Mouse (Mus musculus) olfactory bulb, adult 2 months (tissue): Measurements from ENCODE around the gene Fam102a. TPM values are rescaled to one million over a fixed set of nuclear protein-coding genes. Genes with fewer than 3 reads are reported as not detected.
A peak's percentile ranks its signal among the peaks of the same experiment; 100 is the strongest.

ENCODE experiments used
- H3K27ac ChIP-seq: fragments of 200-500 bp; 2 replicates; pipeline ENCODE4 v1.5.1; 2012; ENCODE audit warnings: low read depth, low read length; ENCODE audit not compliant: insufficient read depth
- H3K4me1 ChIP-seq: fragments of 200-500 bp; 2 replicates; pipeline ENCODE4 v1.6.1; 2012; ENCODE audit warnings: low read length; ENCODE audit not compliant: control insufficient read depth, insufficient read depth
- H3K4me3 ChIP-seq: fragments of 200-500 bp; 2 replicates; pipeline ENCODE4 v1.5.1; 2012; ENCODE audit warnings: mild to moderate bottlenecking, low read depth, low read length, moderate library complexity; ENCODE audit not compliant: insufficient read depth
- CTCF ChIP-seq: fragments of 200-500 bp; IDR thresholded peaks from 2 replicates; pipeline ENCODE4 v1.5.1; 2012; ENCODE audit warnings: low read depth, mild to moderate bottlenecking, low read length, moderate library complexity; ENCODE audit not compliant: insufficient read depth
- POLR2A ChIP-seq: fragments of 200-500 bp; IDR thresholded peaks from 2 replicates; pipeline ENCODE4 v1.6.1; 2012; ENCODE audit warnings: mild to moderate bottlenecking, low read depth, low read length, moderate library complexity; ENCODE audit not compliant: insufficient read depth
- WGBS: fragments of 180-500 bp; shearing (Covaris S2); methylation state at CpG from one replicate; pipeline ENCODE4 v1.1.7; 2018; 5-methylcytosine and 5-hydroxymethylcytosine counted together
- polyA plus RNA-seq: library from polyadenylated mRNA; stranded (reverse); fragments of >200 nt; gene quantifications from 2 replicates; pipeline ENCODE4 v1.2.4, GENCODE M21; 2012; ENCODE audit warnings: low replicate concordance; ENCODE audit not compliant: missing spikeins, insufficient read depth, insufficient read length

The Fam102a gene
- polyA plus RNA-seq, 1 experiment: not detected

DNA sequence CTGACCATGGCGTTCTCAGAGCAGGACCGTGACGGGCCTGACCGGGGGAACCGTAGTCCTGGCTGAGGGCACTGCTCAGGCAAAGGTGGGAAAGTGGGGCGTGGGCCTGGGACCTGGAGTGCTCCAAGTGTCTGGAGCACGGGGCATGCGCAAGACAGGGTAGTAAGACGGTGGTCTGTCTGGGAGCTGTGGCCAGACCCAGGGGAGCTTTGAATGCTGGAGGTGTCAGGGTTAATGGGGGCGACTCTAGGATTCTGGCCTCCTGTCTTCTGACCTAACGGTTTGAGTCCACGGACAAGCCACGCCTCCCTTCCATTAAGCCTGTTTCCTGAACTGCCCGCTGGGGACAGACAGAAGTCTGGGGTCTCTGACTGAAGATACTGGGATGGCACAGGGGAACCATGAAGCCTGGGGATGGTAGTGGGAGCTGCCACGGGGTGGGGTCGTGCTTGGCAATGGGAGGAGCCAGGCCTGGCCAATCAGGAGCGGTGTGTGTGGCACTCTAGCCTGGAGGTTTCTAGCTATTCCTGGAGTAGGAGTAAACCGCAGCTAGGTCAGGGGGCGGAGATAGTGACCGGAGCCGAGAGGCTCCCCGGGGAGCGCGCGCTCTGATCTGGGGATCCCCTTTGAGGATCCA is 73.1 kb downstream of the Fam102a start:
- 14% methylated on average over 25 of the region's 25 CpGs for WGBS
- peaks cover 24% of the 10 kb centered on the region for H3K4me1 ChIP-seq
- no peak overlapping the region for H3K27ac ChIP-seq
- TF ChIP-seq CTCF (no peak), POLR2A (no peak)
- H3K4me3 ChIP-seq: peak overlapping the region; percentile 93

DNA sequence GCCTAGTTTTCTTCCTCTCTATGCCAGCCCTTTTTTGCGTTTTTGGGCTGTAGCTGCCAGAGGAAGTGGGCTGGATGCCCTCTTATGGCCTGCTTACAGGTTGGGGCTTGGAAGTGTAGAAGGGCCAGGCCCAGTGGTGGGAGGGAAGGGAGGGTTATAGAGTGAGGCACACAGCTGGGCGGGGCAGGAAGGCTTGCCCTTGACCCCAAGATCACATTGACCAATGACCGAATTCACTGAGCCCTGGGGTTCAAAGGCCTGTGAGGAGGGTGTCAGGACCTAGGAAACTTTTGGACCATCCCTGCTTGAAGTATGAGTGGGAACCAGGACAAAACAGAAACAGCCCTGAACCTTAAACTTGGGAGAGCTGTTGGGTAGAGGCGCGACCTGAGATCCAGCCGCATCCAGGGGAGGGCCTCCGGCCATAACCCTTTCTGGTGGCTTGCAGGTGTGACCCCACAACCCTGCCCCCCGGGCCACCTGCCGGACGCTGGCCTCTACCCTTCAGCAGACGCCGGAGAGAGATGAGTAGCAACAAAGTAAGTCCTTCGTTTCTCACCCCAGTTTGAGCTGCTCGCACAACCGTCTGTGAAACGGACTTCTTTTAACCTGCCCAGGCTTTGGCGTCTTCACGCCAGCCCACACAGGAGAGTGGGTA is 73.8 kb downstream of the Fam102a start:
- H3K4me1 ChIP-seq: peaks cover 24% of the 10 kb centered on the region
- no peak overlapping the region for H3K27ac ChIP-seq
- 65% methylated on average over 18 of the region's 18 CpGs for whole genome bisulfite sequencing
- TF ChIP-seq POLR2A: no peak
- TF ChIP-seq CTCF: no peak
- H3K4me3 ChIP-seq: peak overlapping the region; percentile 93

DNA sequence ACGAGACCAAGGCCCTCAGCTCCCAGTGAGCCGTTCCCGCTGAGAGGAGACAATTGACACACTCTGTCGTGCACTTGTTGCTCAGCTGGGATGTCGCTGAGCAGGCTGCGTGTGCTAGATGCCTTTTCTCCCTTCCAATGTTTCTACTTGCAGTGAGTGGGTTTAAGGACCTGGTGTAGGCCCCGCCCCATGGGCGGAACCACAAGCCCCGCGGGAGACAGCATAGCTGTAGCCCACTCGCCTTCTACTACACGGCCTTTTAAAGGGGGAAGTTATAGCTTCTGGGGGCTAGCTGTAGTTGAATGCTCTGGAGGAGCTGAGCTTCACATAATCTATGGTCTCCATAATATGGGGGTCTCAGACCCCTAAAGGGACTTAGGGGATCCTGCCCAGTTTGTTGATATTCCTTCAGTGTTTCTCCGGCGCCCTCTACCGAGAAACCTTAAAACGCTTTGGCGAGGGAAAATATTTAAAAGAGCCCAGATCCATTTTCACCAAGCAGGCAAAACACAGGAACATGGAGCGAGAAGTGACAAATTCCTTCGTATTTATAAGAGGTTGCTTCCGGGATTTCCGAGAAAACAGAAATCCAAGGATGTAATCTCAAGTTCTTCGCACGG is 75.6 kb downstream of the Fam102a start:
- H3K4me1 ChIP-seq: peaks cover 24% of the 10 kb centered on the region
- TF ChIP-seq CTCF (peak; percentile 26; the same call in 1 of the 2 replicates), POLR2A (no peak)
- no peak overlapping the region for H3K27ac ChIP-seq
- no peak overlapping the region for H3K4me3 ChIP-seq
- WGBS: 10% methylated on average over 23 of the region's 23 CpGs

DNA sequence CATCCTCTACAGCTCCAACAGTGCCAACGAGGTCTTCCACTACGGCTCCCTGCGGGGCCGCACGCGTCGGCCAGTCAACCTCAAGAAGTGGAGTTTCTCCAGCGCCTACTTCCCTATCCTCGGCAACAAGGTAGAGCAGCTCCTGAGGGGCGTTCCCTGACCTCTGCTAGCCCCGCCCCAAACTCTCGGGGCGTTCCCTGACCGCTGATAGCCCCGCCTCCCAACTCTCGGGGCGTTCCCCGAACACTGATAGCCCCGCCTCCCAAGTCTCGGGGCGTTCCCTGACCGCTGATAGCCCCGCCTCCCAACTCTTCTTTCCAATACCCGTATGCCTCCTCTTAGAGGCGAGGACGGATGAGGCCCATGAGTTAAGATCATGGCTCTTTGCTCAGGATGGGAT is 77.1 kb downstream of the Fam102a start:
- Histone ChIP-seq H3K4me3 (no peak overlapping the region), H3K27ac (no peak overlapping the region), H3K4me1 (peaks cover 24% of the 10 kb centered on the region)
- WGBS: 76% methylated on average over 26 of the region's 26 CpGs
- TF ChIP-seq POLR2A: no peak
- TF ChIP-seq CTCF: no peak

DNA sequence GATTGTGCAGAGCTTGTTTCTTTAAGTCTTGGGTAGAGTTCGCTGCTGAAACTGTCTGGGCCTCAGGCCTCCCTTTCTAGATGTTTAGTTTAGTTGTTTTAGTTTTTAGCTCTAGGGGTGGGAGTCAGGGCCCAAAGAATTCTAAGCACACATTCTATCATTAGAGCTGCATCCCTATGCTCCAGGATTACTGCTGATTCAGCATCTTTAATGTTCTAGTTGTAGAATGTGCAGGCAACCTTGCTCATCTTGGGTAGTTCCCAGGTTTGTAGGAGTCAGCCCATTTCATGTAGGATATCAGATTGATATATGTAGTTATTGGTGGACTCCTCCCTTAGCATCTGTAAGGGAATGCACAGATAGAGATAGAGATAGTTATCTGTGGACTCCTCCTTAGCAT is 82.0 kb downstream of the Fam102a start:
- H3K27ac ChIP-seq: no peak overlapping the region
- no peak overlapping the region for H3K4me3 ChIP-seq
- peaks cover 15% of the 10 kb centered on the region; the same call in 1 of the 2 replicates for H3K4me1 ChIP-seq
- TF ChIP-seq POLR2A (no peak), CTCF (no peak)
- WGBS: 98% methylated on average over 1 of the region's 1 CpGs

DNA sequence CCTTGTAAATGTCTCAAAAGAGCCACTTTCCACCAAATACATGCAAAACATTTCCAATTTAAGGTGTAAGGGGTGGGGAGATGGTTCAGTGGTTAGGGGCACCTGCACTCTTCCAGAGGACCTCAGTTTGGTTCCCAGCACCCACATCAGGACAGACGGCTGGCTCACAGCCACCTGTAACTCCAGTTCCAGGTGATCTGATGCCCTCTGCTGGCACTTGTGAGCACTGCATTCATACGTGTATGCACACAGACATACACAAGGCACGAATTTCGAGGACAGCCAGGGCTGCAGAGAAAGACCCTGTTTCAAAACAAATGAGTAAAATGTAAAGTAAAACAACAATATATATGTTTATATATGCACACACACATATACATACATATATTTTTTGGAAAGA is 82.5 kb downstream of the Fam102a start:
- 90% methylated on average over 4 of the region's 4 CpGs for WGBS
- no peak overlapping the region for H3K27ac ChIP-seq
- TF ChIP-seq CTCF (no peak), POLR2A (no peak)

DNA sequence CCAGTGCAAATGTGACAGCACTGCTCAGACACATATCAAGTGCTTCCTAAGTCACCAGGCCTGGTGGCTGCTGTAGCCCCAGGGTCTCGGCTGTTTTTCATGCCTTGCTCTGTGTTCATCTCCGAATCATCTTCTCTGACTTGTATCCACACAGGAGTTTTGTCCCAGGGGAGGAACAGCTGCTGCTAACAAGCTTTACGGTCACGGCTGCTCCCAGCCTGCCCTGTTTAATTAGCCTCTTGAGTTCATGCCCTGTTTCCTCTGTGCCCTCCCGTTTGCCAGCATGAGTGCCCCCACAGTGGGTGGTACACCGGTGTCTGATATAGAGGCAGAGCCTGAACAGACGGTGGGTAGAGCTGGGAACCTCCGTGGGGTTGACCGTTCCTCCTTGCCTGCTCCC is 82.9 kb downstream of the Fam102a start:
- H3K27ac ChIP-seq: no peak overlapping the region
- H3K4me3 ChIP-seq: no peak overlapping the region
- TF ChIP-seq CTCF (no peak), POLR2A (no peak)
- peaks cover 15% of the 10 kb centered on the region; the same call in 1 of the 2 replicates for H3K4me1 ChIP-seq
- 66% methylated on average over 9 of the region's 9 CpGs for WGBS

More for the DNA sequence above, 82.5 kb downstream of the Fam102a start:
- Histone ChIP-seq H3K4me3 (no peak overlapping the region), H3K4me1 (peaks cover 15% of the 10 kb centered on the region; the same call in 1 of the 2 replicates)

Other genes with a start within 250 kb of the Fam102a start
- 105 TPM in 1 of 2 replicates, not detected in the other for gene Golga2, start 247.9 kb upstream of the Fam102a start, polyA plus RNA-seq
- not detected in 2 replicates for gene Swi5, start 247.3 kb upstream of the Fam102a start, polyA plus RNA-seq
- gene Ciz1, start 183.0 kb upstream of the Fam102a start, polyA plus RNA-seq: not detected in 2 replicates
- gene Dnm1, start 182.0 kb upstream of the Fam102a start, polyA plus RNA-seq: 153 TPM in 1 of 2 replicates, not detected in the other
- not detected in 2 replicates for gene 1110008P14Rik, start 153.4 kb upstream of the Fam102a start, polyA plus RNA-seq
- not detected in 2 replicates for gene Lcn2, start 147.1 kb upstream of the Fam102a start, polyA plus RNA-seq
- not detected in 2 replicates for gene Ptges2, start 139.4 kb upstream of the Fam102a start, polyA plus RNA-seq
- gene Naif1, start 84.9 kb upstream of the Fam102a start, polyA plus RNA-seq: not detected in 2 replicates
- 221 TPM in 1 of 2 replicates, not detected in the other for gene Slc25a25, start 83.9 kb upstream of the Fam102a start, polyA plus RNA-seq
- not detected in 2 replicates for gene Dpm2, start 35.5 kb downstream of the Fam102a start, polyA plus RNA-seq
- not detected in 2 replicates for gene Pip5kl1, start 39.5 kb downstream of the Fam102a start, polyA plus RNA-seq
- gene 9430097D07Rik, start 40.4 kb downstream of the Fam102a start, polyA plus RNA-seq: not detected in 2 replicates
- gene St6galnac4, start 51.8 kb downstream of the Fam102a start, polyA plus RNA-seq: not detected in 2 replicates
- gene St6galnac6, start 64.4 kb downstream of the Fam102a start, polyA plus RNA-seq: not detected in 2 replicates
- not detected in 2 replicates for gene Ak1, start 86.4 kb downstream of the Fam102a start, polyA plus RNA-seq
- not detected in 2 replicates for gene Eng, start 111.3 kb downstream of the Fam102a start, polyA plus RNA-seq
- not detected in 2 replicates for gene Fpgs, start 168.8 kb downstream of the Fam102a start, polyA plus RNA-seq
- 509 TPM in 1 of 2 replicates, not detected in the other for gene Cdk9, start 177.7 kb downstream of the Fam102a start, polyA plus RNA-seq
- gene Sh2d3c, start 185.7 kb downstream of the Fam102a start, polyA plus RNA-seq: not detected in 2 replicates
- gene 6330409D20Rik, start 205.7 kb downstream of the Fam102a start, polyA plus RNA-seq: not detected in 2 replicates
- not detected in 2 replicates for gene Tor2a, start 221.9 kb downstream of the Fam102a start, polyA plus RNA-seq
- not detected in 2 replicates for gene Ttc16, start 240.3 kb downstream of the Fam102a start, polyA plus RNA-seq
- not detected in 2 replicates for gene Ptrh1, start 240.5 kb downstream of the Fam102a start, polyA plus RNA-seq
- gene Cfap157, start 249.1 kb downstream of the Fam102a start, polyA plus RNA-seq: not detected in 2 replicates